Mouse (Mus musculus): ENCODE data around the gene Tmed10.

DNA sequence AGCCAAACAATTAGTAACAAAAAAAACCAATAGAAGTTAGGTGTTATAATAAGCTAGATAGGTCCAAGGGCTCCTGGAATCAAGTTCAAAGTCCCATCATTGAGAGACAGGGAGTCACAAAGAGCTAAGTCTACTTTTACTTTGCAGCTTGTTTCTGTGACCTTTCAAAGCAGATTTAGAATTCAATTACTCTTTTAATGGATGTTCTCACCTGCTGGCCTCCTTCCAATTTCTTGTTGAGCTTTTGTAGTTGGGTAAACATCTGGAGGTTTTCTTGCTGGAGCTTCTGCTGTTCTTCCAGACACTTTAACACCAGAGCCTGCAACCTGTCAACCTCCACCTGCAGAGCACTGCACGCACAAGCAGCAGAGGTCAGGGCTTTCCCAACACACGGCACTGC is 71.4 kb downstream of the Tmed10 start:
- TF ChIP-seq CTCF (IDR thresholded peaks at IDR 0.05; ENCODE audit: borderline replicate concordance, extremely low read depth, insufficient read depth, insufficient read length) (no peak), POLR2A (IDR thresholded peaks at IDR 0.05; ENCODE audit: borderline replicate concordance, extremely low read depth, insufficient read depth, insufficient read length, poor library complexity, severe bottlenecking) (no peak)
